Mouse (Mus musculus) retina, adult 2 months (tissue): ENCODE measurements around the gene Telo2.
"Not testable (repeated sequence)": the region's sequence is repeated elsewhere in the genome, so short reads cannot be mapped to it uniquely, and the experiment has no call there.

ENCODE experiments used
- DNase-seq: peaks from one replicate; pipeline ENCODE4 v3.0.0-alpha.2; 2012; ENCODE audit warnings: low read depth, low spot score

Gene Telo2

GRCm38 (mm10) chr17:25115664-25116432 is at the start of gene Telo2:
Telo2 (minus strand) TSS chr17:25115967.
- DNase-seq: peak; percentile 89

- DNase-seq: no peak
Observed at GRCm38 (mm10) chr17:25164770-25165169, 49.0 kb upstream of the Telo2 start.

- no peak for DNase-seq
Observed at GRCm38 (mm10) chr17:25163387-25163786, 47.6 kb upstream of the Telo2 start.

- no peak for DNase-seq
Observed at GRCm38 (mm10) chr17:25162161-25162560, 46.4 kb upstream of the Telo2 start, which contains the start of gene Ccdc154. Ccdc154 (plus strand) TSS chr17:25162461.

- no peak for DNase-seq
Observed at GRCm38 (mm10) chr17:25139960-25140359, 24.2 kb upstream of the Telo2 start.

GRCm38 (mm10) chr17:25138803-25139202 is 23.0 kb upstream of the Telo2 start:
- DNase-seq: no peak

GRCm38 (mm10) chr17:25135622-25136021 is 19.9 kb upstream of the Telo2 start:
- DNase-seq: no peak

- peak; percentile 83 for DNase-seq
Observed at GRCm38 (mm10) chr17:25133275-25133698, 17.5 kb upstream of the Telo2 start, which contains the start of gene Clcn7. Clcn7 (plus strand) TSS chr17:25133391.

- no peak for DNase-seq
Observed at GRCm38 (mm10) chr17:25130060-25130459, 14.3 kb upstream of the Telo2 start.

GRCm38 (mm10) chr17:25127681-25128080 is 11.9 kb upstream of the Telo2 start:
- DNase-seq: no peak

- no peak for DNase-seq
Observed at GRCm38 (mm10) chr17:25127079-25127478, 11.3 kb upstream of the Telo2 start.

- not testable (repeated sequence) for DNase-seq
Observed at GRCm38 (mm10) chr17:25125442-25126060, 9.8 kb upstream of the Telo2 start.

- DNase-seq: no peak
Observed at GRCm38 (mm10) chr17:25123979-25124378, 8.2 kb upstream of the Telo2 start.

- no peak for DNase-seq
Observed at GRCm38 (mm10) chr17:25120406-25120805, 4.6 kb upstream of the Telo2 start, which contains the start of gene Ptx4. Ptx4 (plus strand) TSS chr17:25120760.

GRCm38 (mm10) chr17:25117263-25117662 is 1.5 kb upstream of the Telo2 start:
- DNase-seq: no peak

- DNase-seq: no peak
Observed at GRCm38 (mm10) chr17:25114908-25115645, 690 bp downstream of the Telo2 start.

GRCm38 (mm10) chr17:25112423-25112810 is 3.4 kb downstream of the Telo2 start:
- no peak for DNase-seq

- DNase-seq: no peak
Observed at GRCm38 (mm10) chr17:25111739-25112422, 3.9 kb downstream of the Telo2 start.

- no peak for DNase-seq
Observed at GRCm38 (mm10) chr17:25111220-25111619, 4.5 kb downstream of the Telo2 start.

GRCm38 (mm10) chr17:25110590-25110989 is 5.2 kb downstream of the Telo2 start:
- DNase-seq: no peak

GRCm38 (mm10) chr17:25109578-25109977 is 6.2 kb downstream of the Telo2 start:
- DNase-seq: no peak

- DNase-seq: no peak
Observed at GRCm38 (mm10) chr17:25107786-25108185, 8.0 kb downstream of the Telo2 start.
